Mouse (Mus musculus) liver, embryonic 15.5 days (tissue): ENCODE data around the gene Pigf. TPM values are rescaled to one million over a fixed set of nuclear protein-coding genes. Genes with fewer than 3 reads are reported as not detected.

Source experiments
- ATAC-seq: fragments of 200-750 bp; cut with Nextera tagmentation; 2 replicates; pipeline ENCODE4 v1.8.0; 2017; ENCODE audit warnings: moderate number of reproducible peaks, mild to moderate bottlenecking, moderate library complexity; ENCODE audit not compliant: insufficient read depth
- H3K27ac ChIP-seq: fragments of 300-500 bp; sonication (generic); replicated peaks from 2 replicates; pipeline ENCODE4 v1.5.1; 2015; ENCODE audit warnings: mild to moderate bottlenecking, inconsistent platforms
- H3K27me3 ChIP-seq: fragments of 300-500 bp; sonication (generic); 2 replicates; pipeline ENCODE4 v1.6.1; 2015; ENCODE audit warnings: mild to moderate bottlenecking, inconsistent platforms
- H3K36me3 ChIP-seq: fragments of 300-500 bp; sonication (generic); replicated peaks from 2 replicates; pipeline ENCODE4 v1.6.1; 2015; ENCODE audit warnings: moderate library complexity, mild to moderate bottlenecking, inconsistent platforms
- H3K4me1 ChIP-seq: fragments of 300-500 bp; sonication (generic); replicated peaks from 2 replicates; pipeline ENCODE4 v1.6.1; 2015; ENCODE audit warnings: inconsistent platforms
- H3K4me2 ChIP-seq: fragments of 300-500 bp; sonication (generic); 2 replicates; pipeline ENCODE4 v1.6.1; 2015; ENCODE audit warnings: moderate library complexity, mild to moderate bottlenecking, inconsistent platforms
- H3K4me3 ChIP-seq: fragments of 300-500 bp; sonication (generic); replicated peaks from 2 replicates; pipeline ENCODE4 v1.5.1; 2015; ENCODE audit warnings: mild to moderate bottlenecking, inconsistent platforms
- H3K9ac ChIP-seq: fragments of 300-500 bp; sonication (generic); 2 replicates; pipeline ENCODE4 v1.6.1; 2015; ENCODE audit warnings: moderate library complexity, mild to moderate bottlenecking, inconsistent platforms
- H3K9me3 ChIP-seq: fragments of 300-500 bp; sonication (generic); replicated peaks from 2 replicates; pipeline ENCODE4 v1.6.1; 2016; ENCODE audit warnings: inconsistent platforms
- WGBS: fragments of 180-500 bp; shearing (Covaris S2); methylation state at CpG from one replicate; pipeline ENCODE4 v1.1.7; 2015; ENCODE audit warnings: mixed read lengths; ENCODE audit not compliant: insufficient replicate concordance; 5-methylcytosine and 5-hydroxymethylcytosine counted together
- polyA plus RNA-seq: library from polyadenylated mRNA; unstranded; fragments of >200 nt; fragmentation: Nextera tagmentation; extraction: Ambion mirVana; gene quantifications from 2 replicates; pipeline ENCODE4 v1.2.1, GENCODE M21; 2015

The Pigf gene
- polyA plus RNA-seq, 1 experiment from 2014 or later: 11.2 TPM

DNA sequence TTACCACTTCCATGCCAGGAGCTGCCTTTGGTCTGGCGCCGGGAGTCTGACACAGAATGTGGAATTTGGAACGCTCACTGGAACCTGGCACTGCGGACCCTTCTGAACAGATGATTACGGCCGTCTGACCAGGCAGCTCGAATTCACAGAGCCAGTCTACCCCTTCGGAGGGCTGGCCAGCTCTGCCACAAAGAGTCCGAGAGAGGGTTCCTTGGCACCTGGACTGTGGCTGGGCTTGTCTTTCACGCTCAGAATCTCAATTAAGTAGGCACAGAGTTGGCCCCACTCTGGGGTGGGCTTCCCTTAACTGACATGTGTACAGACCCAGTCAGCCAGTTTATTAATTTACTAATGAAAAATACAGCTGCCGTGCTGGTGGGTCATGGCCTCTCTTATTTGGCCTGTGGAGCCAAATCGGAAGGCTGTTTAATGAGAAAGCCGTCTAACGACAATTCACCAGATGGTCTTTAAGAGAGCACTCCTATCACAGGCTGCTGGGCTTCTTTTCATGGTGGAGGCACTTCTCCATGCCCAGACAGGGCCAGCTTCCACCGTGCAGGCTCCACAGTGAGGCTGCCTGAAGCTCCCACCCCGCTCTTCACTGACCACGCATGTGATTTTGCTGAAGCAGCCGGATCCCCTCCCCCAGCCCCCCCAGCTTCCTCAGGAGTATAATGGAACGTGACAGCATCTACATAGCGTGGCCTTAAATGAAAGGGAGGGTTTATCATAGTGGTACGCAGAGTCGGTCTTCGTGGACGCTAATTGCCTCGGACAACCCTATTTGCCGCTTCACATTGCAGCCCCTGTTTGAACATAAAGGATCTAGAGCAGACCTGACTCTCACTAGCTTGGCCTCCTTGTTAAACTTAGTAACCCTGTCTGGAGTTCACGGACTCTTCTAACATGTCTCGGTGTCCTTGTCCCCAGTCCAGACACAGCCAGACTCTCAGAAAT lies 77.1 kb downstream of the Pigf start, which contains the start of gene Atp6v1e2:
Gene Atp6v1e2 (minus strand): TSS at position 58 of the 957 bp plus-strand sequence.
- Histone ChIP-seq H3K27me3 (no peaks in the 10 kb centered on the region), H3K9me3 (no peaks in the 10 kb centered on the region), H3K36me3 (no peaks in the 10 kb centered on the region), H3K4me2 (no peak within 1 kb of the TSS), H3K9ac (no peak within 1 kb of the TSS), H3K4me3 (no peak within 1 kb of the TSS), H3K4me1 (no peaks in the 10 kb centered on the region), H3K27ac (no peak within 1 kb of the TSS)
- ATAC-seq: no peak
- WGBS: 76% methylated on average over 28 of the region's 28 CpGs

Other genes starting within 250 kb of the Pigf start
- gene Tmem247, start 108.1 kb downstream of the Pigf start, polyA plus RNA-seq: not detected in 2 replicates
- gene Atp6v1e2, start 77.5 kb downstream of the Pigf start, polyA plus RNA-seq: not detected in 2 replicates
- gene Rhoq, start 62.3 kb downstream of the Pigf start, polyA plus RNA-seq: 1.4 TPM in 2 replicates
- gene Cript, start 144 bp upstream of the Pigf start, polyA plus RNA-seq: 50.9 and 62.5 TPM in 2 replicates
- gene Socs5, start 82.3 kb upstream of the Pigf start, polyA plus RNA-seq: 1.9 and 2.3 TPM in 2 replicates
- 74.1 and 87.6 TPM in 2 replicates for gene Mcfd2, start 240.5 kb upstream of the Pigf start, polyA plus RNA-seq